Mouse (Mus musculus): ENCODE results near the gene Dnajc11. TPM values are rescaled to one million over a fixed set of nuclear protein-coding genes. Genes with fewer than 3 reads are reported as not detected.
A peak's percentile ranks its signal among the peaks of the same experiment; 100 is the strongest.

Dnajc11 gene
- polyA plus RNA-seq, 2 experiments: 50.9 to 56.9 TPM

DNA sequence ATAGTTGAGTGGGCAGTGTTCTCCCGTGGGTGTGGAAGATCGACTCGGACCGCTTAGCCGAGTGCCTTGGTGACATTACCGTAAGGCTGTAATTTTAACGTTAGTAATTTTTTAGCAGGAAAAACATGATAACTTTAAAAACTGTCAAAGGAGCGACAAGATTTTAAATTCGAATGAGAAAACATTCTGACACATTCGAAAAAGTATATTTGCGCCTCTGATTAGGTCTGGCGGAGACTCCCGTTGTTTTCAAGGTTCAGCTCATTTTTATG, 63.4 kb downstream of the Dnajc11 start:
- 4% methylated on average over 13 of the region's 13 CpGs for WGBS
- no peak for DNase-seq (ENCODE audit: low spot score)
- peaks cover 20% of the 10 kb centered on the region for H3K36me3 ChIP-seq (ENCODE audit: control insufficient read depth, insufficient read depth, low read length)

DNA sequence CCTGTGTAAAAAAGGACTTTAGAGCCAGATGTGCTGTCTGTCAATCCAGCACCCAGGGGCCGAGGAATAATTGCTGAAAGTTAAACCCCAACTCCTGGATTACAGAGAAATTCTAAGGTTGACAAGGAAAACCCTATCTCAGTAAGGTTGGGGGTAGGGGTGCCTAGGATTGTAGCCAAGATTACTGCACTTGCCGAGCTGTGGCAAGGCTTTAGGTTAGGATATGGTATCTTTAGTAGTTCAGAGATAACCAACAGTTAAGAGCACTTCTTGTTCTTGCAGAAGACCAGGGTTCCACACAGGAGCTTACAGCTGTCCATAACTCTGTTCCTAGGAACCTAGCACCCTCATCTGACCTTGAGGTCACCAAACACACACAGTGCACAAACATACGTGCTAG, 64.2 kb downstream of the Dnajc11 start:
- Histone ChIP-seq H3K4me2 (replicated peaks; ENCODE audit: low read depth, low read length, severe bottlenecking) (peak overlapping the region; percentile 48), H3K4me3 (replicated peaks; ENCODE audit: low read length) (peak overlapping the region; percentile 99), H3K4me1 (ENCODE audit: control insufficient read depth, insufficient read depth, low read length) (peaks cover 19% of the 10 kb centered on the region; the same call in 1 of the 2 replicates), H3K27ac (replicated peaks; ENCODE audit: low read depth, low read length) (no peak overlapping the region), H3K9ac (ENCODE audit: low read depth, low read length, severe bottlenecking) (no peak overlapping the region), H3K27me3 (ENCODE audit: control insufficient read depth, insufficient read depth, low read length) (no peaks in the 10 kb centered on the region), H3K9me3 (ENCODE audit: control insufficient read depth, low read length) (no peaks in the 10 kb centered on the region), H3K36me3 (ENCODE audit: control insufficient read depth, insufficient read depth, low read length) (peaks cover 11% of the 10 kb centered on the region; the same call in 1 of the 2 replicates)
- ATAC-seq (ENCODE audit: low FRiP score, low read depth): no peak
- WGBS: 64% methylated on average over 3 of the region's 3 CpGs
- no peak for TF ChIP-seq POLR2A (IDR thresholded peaks at IDR 0.05; ENCODE audit: borderline replicate concordance, extremely low read depth, insufficient read depth, insufficient read length)
- no peak for DNase-seq (ENCODE audit: low spot score)

More for the DNA sequence above, 63.4 kb downstream of the Dnajc11 start:
- Histone ChIP-seq H3K4me2 (replicated peaks; ENCODE audit: low read depth, low read length, severe bottlenecking) (peak overlapping the region; percentile 48), H3K9me3 (ENCODE audit: control insufficient read depth, low read length) (no peaks in the 10 kb centered on the region), H3K9ac (ENCODE audit: low read depth, low read length, severe bottlenecking) (peak overlapping the region; percentile 77), H3K27me3 (ENCODE audit: control insufficient read depth, insufficient read depth, low read length) (no peaks in the 10 kb centered on the region), H3K4me3 (replicated peaks; ENCODE audit: low read length) (peak overlapping the region; percentile 99), H3K4me1 (ENCODE audit: control insufficient read depth, insufficient read depth, low read length) (peaks cover 19% of the 10 kb centered on the region; the same call in 1 of the 2 replicates), H3K27ac (replicated peaks; ENCODE audit: low read depth, low read length) (peak overlapping the region; percentile 86)
- no peak for TF ChIP-seq POLR2A (IDR thresholded peaks at IDR 0.05; ENCODE audit: borderline replicate concordance, extremely low read depth, insufficient read depth, insufficient read length)
- no peak for ATAC-seq (ENCODE audit: low FRiP score, low read depth)

DNA sequence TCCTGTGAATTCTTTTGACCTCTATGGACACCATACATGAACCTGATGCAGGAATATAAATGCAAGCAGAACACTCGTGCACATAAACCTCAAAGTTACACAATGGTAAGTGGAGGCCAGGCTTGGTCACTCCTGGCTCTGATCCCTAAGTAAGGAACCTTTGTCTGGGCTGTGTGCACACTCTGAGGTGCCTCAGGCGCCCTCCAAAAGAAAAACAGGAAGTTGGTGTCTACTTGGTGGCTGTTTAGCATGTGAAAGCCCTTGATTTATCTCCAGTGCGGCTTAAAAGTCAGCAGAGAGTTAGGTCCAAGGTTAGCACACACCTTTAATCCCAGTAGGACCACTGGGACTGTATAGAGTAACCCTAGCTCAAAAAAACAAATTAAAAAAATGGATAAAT, 66.0 kb downstream of the Dnajc11 start:
- DNase-seq (ENCODE audit: low spot score): no peak
- Histone ChIP-seq H3K4me1 (ENCODE audit: control insufficient read depth, insufficient read depth, low read length) (peaks cover 10% of the 10 kb centered on the region; the same call in 1 of the 2 replicates), H3K9me3 (ENCODE audit: control insufficient read depth, low read length) (no peaks in the 10 kb centered on the region), H3K36me3 (ENCODE audit: control insufficient read depth, insufficient read depth, low read length) (no peaks in the 10 kb centered on the region), H3K27ac (replicated peaks; ENCODE audit: low read depth, low read length) (no peak overlapping the region), H3K4me3 (replicated peaks; ENCODE audit: low read length) (no peak overlapping the region), H3K9ac (ENCODE audit: low read depth, low read length, severe bottlenecking) (no peak overlapping the region), H3K4me2 (replicated peaks; ENCODE audit: low read depth, low read length, severe bottlenecking) (no peak overlapping the region), H3K27me3 (ENCODE audit: control insufficient read depth, insufficient read depth, low read length) (no peaks in the 10 kb centered on the region)
- no peak for TF ChIP-seq POLR2A (IDR thresholded peaks at IDR 0.05; ENCODE audit: borderline replicate concordance, extremely low read depth, insufficient read depth, insufficient read length)
- ATAC-seq (ENCODE audit: low FRiP score, low read depth): no peak
- WGBS: 66% methylated on average over 3 of the region's 3 CpGs

DNA sequence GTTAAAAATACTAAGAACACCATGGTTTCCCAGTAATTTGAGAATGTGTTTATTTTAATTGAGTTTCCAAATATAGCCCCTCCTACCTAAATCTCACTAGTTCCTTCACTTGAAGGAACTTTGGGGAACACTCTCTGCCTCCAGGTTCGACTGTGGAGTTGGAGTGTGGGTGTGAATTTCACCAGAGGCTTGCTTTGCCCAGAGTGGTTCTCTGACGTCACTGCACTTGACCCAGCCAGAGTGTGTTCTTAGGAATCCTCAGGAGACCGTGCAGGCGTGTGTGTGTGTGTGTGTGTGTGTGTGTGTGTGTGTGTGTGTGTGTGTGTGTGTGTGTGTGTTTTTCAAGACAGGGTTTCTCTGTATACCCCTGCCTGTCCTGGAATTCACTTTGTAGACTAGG, 67.4 kb downstream of the Dnajc11 start:
- no peak for TF ChIP-seq POLR2A (IDR thresholded peaks at IDR 0.05; ENCODE audit: borderline replicate concordance, extremely low read depth, insufficient read depth, insufficient read length)
- Histone ChIP-seq H3K27ac (replicated peaks; ENCODE audit: low read depth, low read length) (no peak overlapping the region), H3K9me3 (ENCODE audit: control insufficient read depth, low read length) (no peaks in the 10 kb centered on the region), H3K36me3 (ENCODE audit: control insufficient read depth, insufficient read depth, low read length) (no peaks in the 10 kb centered on the region), H3K27me3 (ENCODE audit: control insufficient read depth, insufficient read depth, low read length) (no peaks in the 10 kb centered on the region), H3K4me2 (replicated peaks; ENCODE audit: low read depth, low read length, severe bottlenecking) (no peak overlapping the region), H3K4me1 (ENCODE audit: control insufficient read depth, insufficient read depth, low read length) (peaks cover 10% of the 10 kb centered on the region; the same call in 1 of the 2 replicates), H3K9ac (ENCODE audit: low read depth, low read length, severe bottlenecking) (no peak overlapping the region), H3K4me3 (replicated peaks; ENCODE audit: low read length) (no peak overlapping the region)
- WGBS: 34% methylated on average over 4 of the region's 4 CpGs
- no peak for DNase-seq (ENCODE audit: low spot score)
- no peak for ATAC-seq (ENCODE audit: low FRiP score, low read depth)

DNA sequence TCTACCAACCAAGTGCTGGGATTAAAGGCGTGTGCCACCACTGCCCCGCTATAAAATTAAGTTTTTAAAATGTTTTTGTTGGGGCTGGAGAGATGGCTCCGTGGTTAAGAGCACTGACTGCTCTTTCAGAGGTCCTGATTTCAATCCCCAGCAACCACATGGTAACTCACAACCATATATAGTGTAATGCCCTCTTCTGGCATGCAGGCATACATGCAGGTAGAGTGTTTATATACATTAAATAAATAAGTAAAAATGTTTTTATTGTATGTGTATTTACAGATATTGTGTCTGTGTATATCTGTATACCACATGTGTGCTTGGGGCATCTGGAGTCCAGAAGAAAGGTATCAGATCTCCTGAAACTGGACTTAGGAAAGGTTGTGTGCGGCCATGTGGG, 67.8 kb downstream of the Dnajc11 start:
- no peak overlapping the region for H3K4me3 ChIP-seq (replicated peaks; ENCODE audit: low read length)
- no peaks in the 10 kb centered on the region for H3K36me3 ChIP-seq (ENCODE audit: control insufficient read depth, insufficient read depth, low read length)
- H3K9me3 ChIP-seq (ENCODE audit: control insufficient read depth, low read length): no peaks in the 10 kb centered on the region
- no peak for TF ChIP-seq POLR2A (IDR thresholded peaks at IDR 0.05; ENCODE audit: borderline replicate concordance, extremely low read depth, insufficient read depth, insufficient read length)
- H3K27ac ChIP-seq (replicated peaks; ENCODE audit: low read depth, low read length): no peak overlapping the region
- 67% methylated on average over 4 of the region's 4 CpGs for WGBS
- H3K27me3 ChIP-seq (ENCODE audit: control insufficient read depth, insufficient read depth, low read length): no peaks in the 10 kb centered on the region
- ATAC-seq (ENCODE audit: low FRiP score, low read depth) (no peak), DNase-seq (ENCODE audit: low spot score) (no peak)
- peaks cover 10% of the 10 kb centered on the region; the same call in 1 of the 2 replicates for H3K4me1 ChIP-seq (ENCODE audit: control insufficient read depth, insufficient read depth, low read length)
- H3K4me2 ChIP-seq (replicated peaks; ENCODE audit: low read depth, low read length, severe bottlenecking): no peak overlapping the region
- H3K9ac ChIP-seq (ENCODE audit: low read depth, low read length, severe bottlenecking): no peak overlapping the region

DNA sequence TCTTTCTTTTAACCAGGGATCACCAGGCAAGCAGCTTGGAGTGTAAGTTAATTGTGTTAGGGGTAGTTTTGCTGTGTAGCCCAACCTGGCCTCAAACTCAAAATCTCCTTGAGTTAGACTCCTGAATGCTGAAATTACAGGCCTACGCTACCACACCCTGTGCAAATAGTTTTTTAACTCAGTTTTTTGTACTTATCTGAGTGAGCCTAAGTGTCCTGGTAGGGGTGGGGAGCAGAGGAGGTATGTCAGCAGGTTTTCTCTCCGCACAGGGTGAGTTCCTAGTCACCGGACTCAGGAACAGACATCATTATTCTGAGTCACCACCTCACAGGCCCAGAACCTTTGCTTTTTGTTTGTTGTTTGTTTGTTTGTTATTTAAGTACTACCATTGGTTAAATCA, 68.6 kb downstream of the Dnajc11 start:
- Histone ChIP-seq H3K27me3 (ENCODE audit: control insufficient read depth, insufficient read depth, low read length) (no peaks in the 10 kb centered on the region), H3K36me3 (ENCODE audit: control insufficient read depth, insufficient read depth, low read length) (no peaks in the 10 kb centered on the region), H3K4me1 (ENCODE audit: control insufficient read depth, insufficient read depth, low read length) (peaks cover 9% of the 10 kb centered on the region; the same call in 1 of the 2 replicates), H3K4me2 (replicated peaks; ENCODE audit: low read depth, low read length, severe bottlenecking) (no peak overlapping the region), H3K27ac (replicated peaks; ENCODE audit: low read depth, low read length) (no peak overlapping the region), H3K9me3 (ENCODE audit: control insufficient read depth, low read length) (no peaks in the 10 kb centered on the region), H3K4me3 (replicated peaks; ENCODE audit: low read length) (no peak overlapping the region), H3K9ac (ENCODE audit: low read depth, low read length, severe bottlenecking) (no peak overlapping the region)
- 96% methylated on average over 3 of the region's 3 CpGs for WGBS
- DNase-seq (ENCODE audit: low spot score) (no peak), ATAC-seq (ENCODE audit: low FRiP score, low read depth) (no peak)
- no peak for TF ChIP-seq POLR2A (IDR thresholded peaks at IDR 0.05; ENCODE audit: borderline replicate concordance, extremely low read depth, insufficient read depth, insufficient read length)
